Comparison of ENCODE assay signal across 18 mouse cellular contexts in genomic region chr3:90016626-90017025, GRCm38 (mm10).
"Had no signal": no experiment of that assay in that cellular context is flagged by ENCODE, and none has a peak within 500 bp of the region (broad histone marks: within the 10 kb centered on the region; RNA-seq: fewer than 3 reads in every experiment).

No protein-coding gene starts in this region.

- DNase-seq: gastrocnemius, adult 2 months; gastrocnemius, postnatal 10 days; gastrocnemius, postnatal 25 days; heart, adult 18-20 months; heart, postnatal 10 days; heart, postnatal 4 days; kidney, adult 18-20 months; kidney, adult 8-10 months; kidney, postnatal 10 days; kidney, postnatal 36 days; layer of hippocampus, adult 9-11 months; layer of hippocampus, postnatal 36 days; left cerebral cortex, postnatal 4 days had no signal

- ATAC-seq: hindbrain, embryonic 16.5 days; inflammation-experienced regulatory T-cells, adult 6 months; intestine, embryonic 15.5 days; intestine, postnatal 0 days; liver, embryonic 12.5 days had no signal
